Mouse (Mus musculus) intestine, embryonic 14.5 days (tissue): ENCODE results near the gene Irf3. TPM values are rescaled to one million over a fixed set of nuclear protein-coding genes. Genes with fewer than 3 reads are reported as not detected.

Source experiments
- ATAC-seq: fragments of 200-750 bp; cut with Nextera tagmentation; replicated peaks from 2 replicates; pipeline ENCODE4 v1.8.0; 2017; ENCODE audit warnings: low read depth, moderate number of reproducible peaks, moderate TSS enrichment, moderate library complexity; ENCODE audit not compliant: low FRiP score, low TSS enrichment
- DNase-seq: peaks from one replicate; pipeline ENCODE4 v3.0.0-alpha.2; 2018; ENCODE audit warnings: low spot score
- H3K27ac ChIP-seq: fragments of 300-500 bp; sonication (generic); 2 replicates; pipeline ENCODE4 v1.5.1; 2014; ENCODE audit warnings: low read depth, mild to moderate bottlenecking, control low read depth
- H3K27me3 ChIP-seq: fragments of 300-500 bp; sonication (generic); replicated peaks from 2 replicates; pipeline ENCODE4 v1.6.1; 2014; ENCODE audit warnings: low read length, control low read depth; ENCODE audit not compliant: control insufficient read depth, insufficient read depth
- H3K36me3 ChIP-seq: fragments of 300-500 bp; sonication (generic); 2 replicates; pipeline ENCODE4 v1.6.1; 2014; ENCODE audit warnings: low read length, control low read depth; ENCODE audit not compliant: control insufficient read depth, insufficient read depth
- H3K4me1 ChIP-seq: fragments of 300-500 bp; sonication (generic); replicated peaks from 2 replicates; pipeline ENCODE4 v1.6.1; 2014; ENCODE audit warnings: low read length, control low read depth, mixed read lengths; ENCODE audit not compliant: control insufficient read depth, insufficient read depth
- H3K4me2 ChIP-seq: fragments of 300-500 bp; sonication (generic); 2 replicates; pipeline ENCODE4 v1.6.1; 2014; ENCODE audit warnings: low read length
- H3K4me3 ChIP-seq: fragments of 300-500 bp; sonication (generic); 2 replicates; pipeline ENCODE4 v1.5.1; 2014; ENCODE audit warnings: low read depth, low read length, control low read depth, mixed read lengths
- H3K9ac ChIP-seq: fragments of 300-500 bp; sonication (generic); 2 replicates; pipeline ENCODE4 v1.6.1; 2014; ENCODE audit warnings: mild to moderate bottlenecking, low read length
- H3K9me3 ChIP-seq: fragments of 300-500 bp; sonication (generic); 2 replicates; pipeline ENCODE4 v1.6.1; 2016; ENCODE audit warnings: low read length, control low read depth; ENCODE audit not compliant: control insufficient read depth
- WGBS: fragments of 180-500 bp; shearing (Covaris S2); extraction: QIAGEN DNeasy Blood & Tissue Kit; methylation state at CpG from one replicate; pipeline ENCODE4 v1.1.7; 2014; 5-methylcytosine and 5-hydroxymethylcytosine counted together
- polyA plus RNA-seq: library from polyadenylated mRNA; unstranded; fragments of >200 nt; fragmentation: Nextera tagmentation; extraction: Ambion mirVana; gene quantifications from 2 replicates; pipeline ENCODE4 v1.2.1, GENCODE M21; 2014

Gene Irf3
- polyA plus RNA-seq, 1 experiment from 2014 or later: 91.7 TPM

- Histone ChIP-seq H3K27me3 (no peaks in the 10 kb centered on the region), H3K4me1 (no peaks in the 10 kb centered on the region), H3K9me3 (no peaks in the 10 kb centered on the region), H3K36me3 (peaks cover 100% of the 10 kb centered on the region), H3K27ac (no peak overlapping the region), H3K4me3 (no peak overlapping the region), H3K9ac (no peak overlapping the region), H3K4me2 (no peak overlapping the region)
- ATAC-seq (no peak), DNase-seq (peak; percentile 69)
- WGBS: 71% methylated on average over 7 of the region's 7 CpGs
Observed at GRCm38 (mm10) chr7:45037720-45038361, 40.4 kb downstream of the Irf3 start.

GRCm38 (mm10) chr7:45038411-45038810 is 41.0 kb downstream of the Irf3 start:
- Histone ChIP-seq H3K4me2 (no peak overlapping the region), H3K27me3 (no peaks in the 10 kb centered on the region), H3K9ac (no peak overlapping the region), H3K4me3 (no peak overlapping the region), H3K4me1 (no peaks in the 10 kb centered on the region), H3K9me3 (no peaks in the 10 kb centered on the region), H3K36me3 (peaks cover 100% of the 10 kb centered on the region), H3K27ac (no peak overlapping the region)
- 93% methylated on average over 9 of the region's 9 CpGs for WGBS
- no peak for DNase-seq
- ATAC-seq: no peak

GRCm38 (mm10) chr7:45040851-45041250 is 43.4 kb downstream of the Irf3 start:
- no peaks in the 10 kb centered on the region for H3K27me3 ChIP-seq
- H3K9ac ChIP-seq: no peak overlapping the region
- H3K27ac ChIP-seq: no peak overlapping the region
- peaks cover 100% of the 10 kb centered on the region for H3K36me3 ChIP-seq
- WGBS: 96% methylated on average over 9 of the region's 9 CpGs
- H3K4me2 ChIP-seq: no peak overlapping the region
- ATAC-seq (no peak), DNase-seq (no peak)
- H3K9me3 ChIP-seq: no peaks in the 10 kb centered on the region
- H3K4me3 ChIP-seq: no peak overlapping the region
- no peaks in the 10 kb centered on the region for H3K4me1 ChIP-seq

- Histone ChIP-seq H3K27me3 (no peaks in the 10 kb centered on the region), H3K4me3 (no peak overlapping the region), H3K9ac (no peak overlapping the region), H3K27ac (no peak overlapping the region), H3K4me1 (no peaks in the 10 kb centered on the region), H3K36me3 (peaks cover 100% of the 10 kb centered on the region), H3K9me3 (no peaks in the 10 kb centered on the region), H3K4me2 (no peak overlapping the region)
- ATAC-seq (no peak), DNase-seq (no peak)
- 92% methylated on average over 14 of the region's 14 CpGs for WGBS
Observed at GRCm38 (mm10) chr7:45043307-45043706, 45.9 kb downstream of the Irf3 start.

- no peak for ATAC-seq
- Histone ChIP-seq H3K4me1 (0 out of 2 replicates have a peak, but pooled peaks cover 3% of the 10 kb centered on the region), H3K27me3 (no peaks in the 10 kb centered on the region), H3K4me3 (no peak overlapping the region), H3K4me2 (no peak overlapping the region), H3K9me3 (no peaks in the 10 kb centered on the region), H3K9ac (no peak overlapping the region), H3K36me3 (peaks cover 97% of the 10 kb centered on the region), H3K27ac (no peak overlapping the region)
- 97% methylated on average over 22 of the region's 22 CpGs for WGBS
- DNase-seq: no peak
Observed at GRCm38 (mm10) chr7:45045741-45046140, 48.3 kb downstream of the Irf3 start.

- Histone ChIP-seq H3K4me3 (no peak overlapping the region), H3K4me2 (no peak overlapping the region), H3K36me3 (peaks cover 86% of the 10 kb centered on the region), H3K9ac (no peak overlapping the region), H3K9me3 (no peaks in the 10 kb centered on the region), H3K27ac (no peak overlapping the region), H3K4me1 (peaks cover 10% of the 10 kb centered on the region; the same call in 1 of the 2 replicates), H3K27me3 (no peaks in the 10 kb centered on the region)
- WGBS: 96% methylated on average over 26 of the region's 26 CpGs
- ATAC-seq (no peak), DNase-seq (no peak)
Observed at GRCm38 (mm10) chr7:45046853-45047350, 49.5 kb downstream of the Irf3 start.

GRCm38 (mm10) chr7:45047491-45047890 is 50.0 kb downstream of the Irf3 start:
- DNase-seq: no peak
- no peak overlapping the region for H3K4me3 ChIP-seq
- no peak overlapping the region for H3K27ac ChIP-seq
- H3K4me2 ChIP-seq: no peak overlapping the region
- H3K4me1 ChIP-seq: peaks cover 10% of the 10 kb centered on the region; the same call in 1 of the 2 replicates
- 96% methylated on average over 14 of the region's 14 CpGs for WGBS
- ATAC-seq: no peak
- no peaks in the 10 kb centered on the region for H3K27me3 ChIP-seq
- no peak overlapping the region for H3K9ac ChIP-seq
- no peaks in the 10 kb centered on the region for H3K9me3 ChIP-seq
- peaks cover 80% of the 10 kb centered on the region for H3K36me3 ChIP-seq

GRCm38 (mm10) chr7:45048001-45048890 is 50.8 kb downstream of the Irf3 start:
- peaks cover 10% of the 10 kb centered on the region; the same call in 1 of the 2 replicates for H3K4me1 ChIP-seq
- H3K27ac ChIP-seq: no peak overlapping the region
- no peaks in the 10 kb centered on the region for H3K9me3 ChIP-seq
- WGBS: 93% methylated on average over 38 of the region's 38 CpGs
- no peak overlapping the region for H3K9ac ChIP-seq
- DNase-seq: no peak
- no peak overlapping the region for H3K4me3 ChIP-seq
- H3K36me3 ChIP-seq: peaks cover 72% of the 10 kb centered on the region
- no peak overlapping the region for H3K4me2 ChIP-seq
- no peak for ATAC-seq
- no peaks in the 10 kb centered on the region for H3K27me3 ChIP-seq
